Mouse (Mus musculus): ENCODE measurements around the gene 2900026A02Rik. TPM values are rescaled to one million over a fixed set of nuclear protein-coding genes. Genes with fewer than 3 reads are reported as not detected.
A peak's percentile ranks its signal among the peaks of the same experiment; 100 is the strongest.

The 2900026A02Rik gene
- polyA plus RNA-seq, 1 experiment from 2014 or later, result 6.9 TPM

GRCm38 (mm10) chr5:113212156-113212835, 8.7 kb downstream of the 2900026A02Rik start:
- H3K4me3 ChIP-seq (ENCODE audit: low read depth, low read length), result no peak overlapping the region
- peaks cover 10% of the 10 kb centered on the region for H3K4me1 ChIP-seq (ENCODE audit: insufficient read depth)
- no peak overlapping the region for H3K9ac ChIP-seq
- ATAC-seq (ENCODE audit: insufficient read depth) (no peak), DNase-seq (no peak)
- no peak overlapping the region for H3K4me2 ChIP-seq
- 54% methylated on average over 10 of the region's 10 CpGs for WGBS
- H3K27ac ChIP-seq (ENCODE audit: low read depth), result no peak overlapping the region
- no peaks in the 10 kb centered on the region for H3K36me3 ChIP-seq (ENCODE audit: insufficient read depth)
- no peak for TF ChIP-seq CTCF (IDR thresholded peaks at IDR 0.05; ENCODE audit: low read depth)
- no peaks in the 10 kb centered on the region for H3K9me3 ChIP-seq (ENCODE audit: low read depth, low read length)
- no peaks in the 10 kb centered on the region for H3K27me3 ChIP-seq (ENCODE audit: insufficient read depth, low read length)

- no peaks in the 10 kb centered on the region for H3K9me3 ChIP-seq (ENCODE audit: low read depth, low read length)
- no peaks in the 10 kb centered on the region for H3K36me3 ChIP-seq (ENCODE audit: insufficient read depth)
- no peaks in the 10 kb centered on the region for H3K27me3 ChIP-seq (ENCODE audit: insufficient read depth, low read length)
- TF ChIP-seq CTCF (IDR thresholded peaks at IDR 0.05; ENCODE audit: low read depth), result no peak
- H3K4me3 ChIP-seq (ENCODE audit: low read depth, low read length), result no peak overlapping the region
- no peak for ATAC-seq (ENCODE audit: insufficient read depth)
- peaks cover 15% of the 10 kb centered on the region for H3K4me1 ChIP-seq (ENCODE audit: insufficient read depth)
- peak; percentile 33 for DNase-seq
- H3K27ac ChIP-seq (ENCODE audit: low read depth), result peak overlapping the region; percentile 91
- no peak overlapping the region for H3K4me2 ChIP-seq
- H3K9ac ChIP-seq, result no peak overlapping the region
- 77% methylated on average over 6 of the region's 6 CpGs for WGBS
Observed at GRCm38 (mm10) chr5:113210314-113210713, 10.7 kb downstream of the 2900026A02Rik start.

- H3K4me1 ChIP-seq (ENCODE audit: insufficient read depth), result peaks cover 15% of the 10 kb centered on the region
- peak overlapping the region; percentile 91 for H3K27ac ChIP-seq (ENCODE audit: low read depth)
- H3K9me3 ChIP-seq (ENCODE audit: low read depth, low read length), result no peaks in the 10 kb centered on the region
- no peaks in the 10 kb centered on the region for H3K27me3 ChIP-seq (ENCODE audit: insufficient read depth, low read length)
- WGBS, result 75% methylated on average over 13 of the region's 13 CpGs
- ATAC-seq (ENCODE audit: insufficient read depth) (no peak), DNase-seq (peak; percentile 36)
- no peak overlapping the region for H3K9ac ChIP-seq
- TF ChIP-seq CTCF (IDR thresholded peaks at IDR 0.05; ENCODE audit: low read depth), result no peak
- peak overlapping the region; percentile 38; the same call in 1 of the 2 replicates for H3K4me2 ChIP-seq
- H3K36me3 ChIP-seq (ENCODE audit: insufficient read depth), result no peaks in the 10 kb centered on the region
- no peak overlapping the region for H3K4me3 ChIP-seq (ENCODE audit: low read depth, low read length)
Observed at GRCm38 (mm10) chr5:113209898-113210297, 11.1 kb downstream of the 2900026A02Rik start.

DNA sequence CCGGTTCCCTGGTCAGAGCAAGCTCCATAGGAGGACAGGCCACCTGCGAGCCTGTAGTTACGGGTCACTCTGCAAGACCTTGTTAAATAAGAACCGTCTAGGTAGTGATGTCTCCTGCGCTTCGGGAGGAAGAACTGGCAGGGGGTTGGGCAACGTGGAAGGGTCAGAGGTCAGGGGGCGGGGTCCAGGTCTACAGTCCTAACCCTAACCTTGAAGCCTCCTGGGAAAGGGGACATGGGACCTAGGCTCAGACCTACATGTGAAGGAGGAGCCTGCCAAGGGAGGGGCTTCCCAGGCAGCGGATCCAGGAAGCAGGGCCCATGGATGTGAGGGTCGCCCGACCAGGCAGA, 11.7 kb downstream of the 2900026A02Rik start:
- DNase-seq (no peak), ATAC-seq (ENCODE audit: insufficient read depth) (0 out of 2 replicates have a peak, but pooled peaks have one; percentile 22)
- H3K4me3 ChIP-seq (ENCODE audit: low read depth, low read length), result no peak overlapping the region
- peak overlapping the region; percentile 38 for H3K4me2 ChIP-seq
- peak overlapping the region; percentile 91 for H3K27ac ChIP-seq (ENCODE audit: low read depth)
- H3K36me3 ChIP-seq (ENCODE audit: insufficient read depth), result no peaks in the 10 kb centered on the region
- H3K27me3 ChIP-seq (ENCODE audit: insufficient read depth, low read length), result no peaks in the 10 kb centered on the region
- no peak for TF ChIP-seq CTCF (IDR thresholded peaks at IDR 0.05; ENCODE audit: low read depth)
- no peak overlapping the region; the same call in 1 of the 2 replicates for H3K9ac ChIP-seq
- peaks cover 15% of the 10 kb centered on the region for H3K4me1 ChIP-seq (ENCODE audit: insufficient read depth)
- no peaks in the 10 kb centered on the region for H3K9me3 ChIP-seq (ENCODE audit: low read depth, low read length)
- WGBS, result 36% methylated on average over 11 of the region's 11 CpGs

DNA sequence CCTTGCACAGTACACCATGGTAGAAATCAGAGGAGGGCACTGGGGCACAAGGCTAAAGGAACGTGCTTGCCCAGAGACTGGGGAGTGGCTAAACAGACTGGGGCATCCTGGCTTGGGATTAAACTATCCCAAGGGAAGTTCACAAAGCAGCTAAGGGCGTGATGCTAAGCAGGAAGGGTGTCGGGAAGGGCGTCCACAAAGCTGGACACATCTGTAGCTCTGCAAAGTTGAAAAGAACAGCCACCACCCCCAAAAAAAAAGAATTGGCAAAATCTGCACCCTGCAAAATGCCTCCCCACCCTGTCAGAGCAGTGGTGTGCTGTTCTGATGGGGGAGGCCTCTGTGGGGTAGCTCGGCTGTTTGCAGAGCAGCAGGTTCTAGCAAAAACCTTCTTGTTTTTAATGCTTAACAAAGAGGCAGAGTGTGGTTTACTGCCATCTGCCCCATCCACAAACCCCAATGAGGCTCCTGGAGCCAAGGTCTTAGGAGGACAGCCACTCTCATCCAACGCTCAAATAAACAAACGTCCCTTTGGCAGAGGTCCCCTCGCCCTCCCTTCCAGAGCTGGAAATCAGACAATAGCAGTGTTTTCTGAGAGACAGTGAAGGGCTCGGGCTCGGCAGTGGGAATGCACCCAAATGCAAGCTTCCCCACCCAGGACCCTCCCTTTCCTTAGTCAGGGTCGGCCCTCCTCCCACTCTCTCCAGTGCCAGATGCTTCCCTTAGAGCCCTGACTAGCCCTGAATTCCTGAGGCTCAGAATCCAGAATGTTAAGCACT, 12.2 kb downstream of the 2900026A02Rik start:
- no peaks in the 10 kb centered on the region for H3K27me3 ChIP-seq (ENCODE audit: insufficient read depth, low read length)
- WGBS, result 29% methylated on average over 11 of the region's 11 CpGs
- DNase-seq (peak; percentile 81), ATAC-seq (ENCODE audit: insufficient read depth) (peak; percentile 68)
- H3K9ac ChIP-seq, result no peak overlapping the region; the same call in 1 of the 2 replicates
- no peak for TF ChIP-seq CTCF (IDR thresholded peaks at IDR 0.05; ENCODE audit: low read depth)
- H3K36me3 ChIP-seq (ENCODE audit: insufficient read depth), result no peaks in the 10 kb centered on the region
- H3K4me2 ChIP-seq, result peak overlapping the region; percentile 38
- no peaks in the 10 kb centered on the region for H3K9me3 ChIP-seq (ENCODE audit: low read depth, low read length)
- H3K4me3 ChIP-seq (ENCODE audit: low read depth, low read length), result no peak overlapping the region
- peak overlapping the region; percentile 91 for H3K27ac ChIP-seq (ENCODE audit: low read depth)
- peaks cover 15% of the 10 kb centered on the region for H3K4me1 ChIP-seq (ENCODE audit: insufficient read depth)

- TF ChIP-seq CTCF (IDR thresholded peaks at IDR 0.05; ENCODE audit: low read depth), result no peak
- H3K4me1 ChIP-seq (ENCODE audit: insufficient read depth), result peaks cover 15% of the 10 kb centered on the region
- no peak overlapping the region for H3K4me3 ChIP-seq (ENCODE audit: low read depth, low read length)
- ATAC-seq (ENCODE audit: insufficient read depth), result no peak
- DNase-seq, result peak; percentile 30
- no peaks in the 10 kb centered on the region for H3K36me3 ChIP-seq (ENCODE audit: insufficient read depth)
- H3K4me2 ChIP-seq, result no peak overlapping the region
- H3K9me3 ChIP-seq (ENCODE audit: low read depth, low read length), result no peaks in the 10 kb centered on the region
- H3K9ac ChIP-seq, result no peak overlapping the region
- H3K27me3 ChIP-seq (ENCODE audit: insufficient read depth, low read length), result no peaks in the 10 kb centered on the region
- H3K27ac ChIP-seq (ENCODE audit: low read depth), result peak overlapping the region; percentile 91; the same call in 1 of the 2 replicates
- whole genome bisulfite sequencing, result 47% methylated on average over 4 of the region's 4 CpGs
Observed at GRCm38 (mm10) chr5:113208048-113208447, 13.0 kb downstream of the 2900026A02Rik start.

Data from lung, embryonic 14.5 days (tissue).